Mouse (Mus musculus): ENCODE data around the gene Enah. TPM values are rescaled to one million over a fixed set of nuclear protein-coding genes. Genes with fewer than 3 reads are reported as not detected.

Gene Enah
- polyA plus RNA-seq, 1 experiment from 2014 or later, result 167 TPM

- CTCF ChIA-PET, result no interaction called here
- POLR2A ChIA-PET, result no interaction called here
- H3K27me3 ChIP-seq, result no peaks in the 10 kb centered on the region
- TF ChIP-seq CTCF (IDR thresholded peaks at IDR 0.05), result no peak
- in situ Hi-C loops (cut with MboI; ENCODE audit: low pct_unique_long_range_greater_than_20kb), result no loop called here
- DNase-seq (ENCODE audit: low read depth, low spot score) (no peak), ATAC-seq (no peak)
These were observed 14.0 kb downstream of the Enah start for GRCm38 (mm10) chr1:182005831-182006230.

GRCm38 (mm10) chr1:181998673-181999072, 21.1 kb downstream of the Enah start:
- H3K27me3 ChIP-seq, result no peaks in the 10 kb centered on the region
- ChIA-PET CTCF (interaction anchor here (1.4 kb wide), 1 partner anchor 117 kb away, joined by 4 read pairs; no protein-coding TSS in a partner anchor), POLR2A (no interaction called here)
- ATAC-seq (no peak), DNase-seq (ENCODE audit: low read depth, low spot score) (no peak)
- TF ChIP-seq CTCF (IDR thresholded peaks at IDR 0.05), result no peak
- in situ Hi-C loops (cut with MboI; ENCODE audit: low pct_unique_long_range_greater_than_20kb), result no loop called here

GRCm38 (mm10) chr1:181997791-181998190, 22.0 kb downstream of the Enah start:
- DNase-seq (ENCODE audit: low read depth, low spot score), result no peak
- no peaks in the 10 kb centered on the region for H3K27me3 ChIP-seq
- CTCF ChIA-PET, result no interaction called here
- POLR2A ChIA-PET, result no interaction called here
- in situ Hi-C loops (cut with MboI; ENCODE audit: low pct_unique_long_range_greater_than_20kb), result no loop called here
- no peak for ATAC-seq
- no peak for TF ChIP-seq CTCF (IDR thresholded peaks at IDR 0.05)

GRCm38 (mm10) chr1:181993597-181993996, 26.2 kb downstream of the Enah start:
- ChIA-PET POLR2A (interaction anchor here (0.6 kb wide), 1 partner anchor 1813 kb away, joined by 3 read pairs; no protein-coding TSS in a partner anchor), CTCF (interaction anchor here (2.0 kb wide), 1 partner anchor 8 kb away, joined by 5 read pairs; no protein-coding TSS in a partner anchor)
- ATAC-seq (no peak), DNase-seq (ENCODE audit: low read depth, low spot score) (no peak)
- in situ Hi-C loops (cut with MboI; ENCODE audit: low pct_unique_long_range_greater_than_20kb), result no loop called here
- H3K27me3 ChIP-seq, result no peaks in the 10 kb centered on the region
- TF ChIP-seq CTCF (IDR thresholded peaks at IDR 0.05), result no peak

DNA sequence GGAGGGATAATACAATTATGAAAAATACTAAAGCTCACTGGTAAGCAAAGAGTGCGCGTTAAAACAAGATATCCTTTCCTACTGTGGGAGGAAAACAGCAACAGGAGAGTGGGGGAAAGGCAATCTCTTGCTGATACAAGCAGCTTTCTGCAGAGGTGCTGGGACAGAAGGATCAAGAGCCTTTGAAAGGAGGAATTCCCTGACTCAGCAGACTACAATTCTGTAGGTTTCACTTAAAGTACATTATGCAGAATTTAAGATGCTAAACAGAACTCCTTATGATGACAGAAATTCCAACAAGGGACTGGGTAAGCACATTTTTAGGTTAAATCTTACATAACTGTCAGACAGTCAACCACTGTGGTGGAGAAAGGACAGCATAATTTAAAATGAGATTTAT, 31.4 kb downstream of the Enah start:
- ChIA-PET POLR2A (interaction anchor here (0.6 to 0.7 kb wide), 3 partner anchors 10 to 1941 kb away, joined by 3 read pairs; no protein-coding TSS in a partner anchor), CTCF (interaction anchor here (1.1 to 1.2 kb wide), 2 partner anchors 10 to 47 kb away, joined by 3 read pairs; no protein-coding TSS in a partner anchor)
- ATAC-seq (no peak), DNase-seq (ENCODE audit: low read depth, low spot score) (no peak)
- no peaks in the 10 kb centered on the region for H3K27me3 ChIP-seq
- no peak for TF ChIP-seq CTCF (IDR thresholded peaks at IDR 0.05)
- in situ Hi-C loops (cut with MboI; ENCODE audit: low pct_unique_long_range_greater_than_20kb), result no loop called here

DNA sequence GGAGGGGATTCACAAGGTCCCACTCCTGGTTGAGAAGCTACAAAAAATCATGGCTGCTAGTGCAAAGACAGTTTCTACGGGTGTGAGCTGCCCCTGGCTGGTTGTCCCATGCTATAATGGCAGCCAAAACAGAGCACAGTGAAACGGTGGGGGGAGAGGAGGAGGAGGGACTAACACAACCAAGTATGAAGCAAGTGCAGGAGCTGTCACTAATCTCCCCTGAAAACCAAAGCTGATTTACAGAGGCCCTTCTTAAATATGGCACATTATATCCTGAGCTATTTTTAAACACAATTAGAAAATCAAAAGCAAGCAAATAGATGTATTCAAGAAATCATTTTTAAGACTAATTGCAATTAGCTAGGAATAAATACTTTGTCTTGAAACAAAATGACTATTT, 32.6 kb downstream of the Enah start:
- no peaks in the 10 kb centered on the region for H3K27me3 ChIP-seq
- ChIA-PET CTCF (interaction anchor here (0.7 to 2.0 kb wide), 2 partner anchors 21 to 128 kb away, joined by 3 to 6 read pairs; no protein-coding TSS in a partner anchor), POLR2A (interaction anchor here (1.2 kb wide), 1 partner anchor 12 kb away, joined by 4 read pairs; no protein-coding TSS in a partner anchor)
- no peak for ATAC-seq
- DNase-seq (ENCODE audit: low read depth, low spot score), result no peak
- in situ Hi-C loops (cut with MboI; ENCODE audit: low pct_unique_long_range_greater_than_20kb), result no loop called here
- TF ChIP-seq CTCF (IDR thresholded peaks at IDR 0.05), result no peak

DNA sequence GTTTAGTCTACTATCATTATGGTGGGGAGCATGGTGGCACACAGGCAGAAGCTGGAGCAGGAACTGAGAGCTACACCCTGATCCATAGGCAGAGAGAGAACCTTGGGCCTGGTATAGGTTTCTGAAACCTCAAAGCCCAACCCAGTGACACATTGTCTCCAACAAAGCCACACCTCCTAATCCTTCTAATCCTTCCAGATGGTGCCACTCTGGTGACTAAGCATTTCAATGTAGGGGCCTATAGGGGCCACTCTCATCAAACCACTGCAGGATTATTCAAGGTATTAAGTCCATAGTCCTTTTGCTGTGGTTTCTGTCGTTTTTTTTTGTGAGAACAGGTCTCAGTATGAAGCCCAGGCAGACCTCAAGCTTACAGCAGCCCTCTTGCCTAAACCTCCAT, 33.9 kb downstream of the Enah start:
- POLR2A ChIA-PET, result no interaction called here
- ATAC-seq (no peak), DNase-seq (ENCODE audit: low read depth, low spot score) (no peak)
- in situ Hi-C loops (cut with MboI; ENCODE audit: low pct_unique_long_range_greater_than_20kb), result no loop called here
- no peak for TF ChIP-seq CTCF (IDR thresholded peaks at IDR 0.05)
- H3K27me3 ChIP-seq, result no peaks in the 10 kb centered on the region
- CTCF ChIA-PET, result interaction anchor here (1.5 to 2.0 kb wide), 2 partner anchors 10 to 130 kb away, joined by 3 to 6 read pairs; no protein-coding TSS in a partner anchor

- in situ Hi-C loops (cut with MboI; ENCODE audit: low pct_unique_long_range_greater_than_20kb), result no loop called here
- no peak for ATAC-seq
- H3K27me3 ChIP-seq, result no peaks in the 10 kb centered on the region
- ChIA-PET POLR2A (no interaction called here), CTCF (interaction anchor here (1.5 kb wide), 1 partner anchor 9 kb away, joined by 3 read pairs; no protein-coding TSS in a partner anchor)
- no peak for TF ChIP-seq CTCF (IDR thresholded peaks at IDR 0.05)
- DNase-seq (ENCODE audit: low read depth, low spot score), result no peak
These were observed 35.0 kb downstream of the Enah start for GRCm38 (mm10) chr1:181984811-181985210.

DNA sequence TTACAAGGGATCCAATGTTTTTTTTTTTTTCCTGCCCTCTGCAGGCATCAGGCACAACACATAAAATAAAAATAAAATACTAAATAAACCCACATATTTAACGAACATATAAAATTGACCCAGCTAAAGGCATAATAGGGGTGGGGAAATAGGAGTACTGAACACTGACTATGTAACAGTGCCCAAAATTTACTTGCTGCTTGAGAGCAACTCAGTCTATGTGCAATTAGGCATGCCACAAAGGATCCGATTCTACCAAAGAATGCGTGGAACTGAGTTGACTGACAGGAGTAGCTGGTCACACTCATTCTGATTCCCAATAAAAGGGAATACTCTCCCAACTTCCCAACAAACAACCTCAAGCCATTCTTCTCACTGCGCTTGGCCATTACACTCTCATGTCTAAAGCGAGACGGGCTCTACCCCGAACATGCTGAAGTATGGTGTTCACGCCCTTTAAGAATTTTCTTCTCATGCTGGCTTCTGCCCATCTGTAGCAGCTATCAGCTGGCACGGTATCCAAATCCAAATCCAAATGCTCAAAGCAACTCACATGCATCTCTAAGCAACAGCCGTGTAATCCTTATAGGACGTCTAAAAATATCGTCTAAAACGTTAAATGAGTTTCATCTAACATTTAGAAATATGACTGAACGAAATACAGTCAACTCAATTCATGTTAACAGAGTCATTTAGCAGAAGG, 39.6 kb downstream of the Enah start:
- ATAC-seq (no peak), DNase-seq (ENCODE audit: low read depth, low spot score) (no peak)
- POLR2A ChIA-PET, result no interaction called here
- CTCF ChIA-PET, result no interaction called here
- no peak for TF ChIP-seq CTCF (IDR thresholded peaks at IDR 0.05)
- H3K27me3 ChIP-seq, result no peaks in the 10 kb centered on the region
- in situ Hi-C loops (cut with MboI; ENCODE audit: low pct_unique_long_range_greater_than_20kb), result no loop called here

DNA sequence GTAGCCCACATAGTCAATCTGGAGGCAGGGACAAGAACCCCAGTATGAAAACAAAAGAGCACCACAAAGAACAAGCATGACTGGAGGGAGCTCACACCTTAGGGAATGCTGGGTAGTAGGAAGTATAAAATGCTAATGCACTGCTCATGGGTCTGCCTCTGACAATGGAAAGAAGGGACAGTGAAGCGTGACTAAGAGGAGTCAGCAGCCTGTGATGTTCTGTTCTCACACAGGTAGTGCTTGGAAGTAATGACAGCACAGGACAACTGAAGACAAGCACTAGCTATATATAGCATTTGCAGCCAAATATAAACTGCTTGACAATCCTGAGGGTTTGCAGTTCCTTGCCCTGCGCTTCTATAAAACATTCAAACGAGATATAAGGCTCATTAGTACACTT, 44.3 kb downstream of the Enah start:
- in situ Hi-C loops (cut with MboI; ENCODE audit: low pct_unique_long_range_greater_than_20kb), result no loop called here
- ATAC-seq, result no peak
- TF ChIP-seq CTCF (IDR thresholded peaks at IDR 0.05), result no peak
- H3K27me3 ChIP-seq, result no peaks in the 10 kb centered on the region
- ChIA-PET CTCF (interaction anchor here (1.0 to 2.2 kb wide), 4 partner anchors 8 to 140 kb away, joined by 3 to 5 read pairs (median 4); no protein-coding TSS in a partner anchor), POLR2A (interaction anchor here (0.7 to 1.0 kb wide), 2 partner anchors 12 to 14 kb away, joined by 3 to 4 read pairs; no protein-coding TSS in a partner anchor)
- DNase-seq (ENCODE audit: low read depth, low spot score), result no peak

DNA sequence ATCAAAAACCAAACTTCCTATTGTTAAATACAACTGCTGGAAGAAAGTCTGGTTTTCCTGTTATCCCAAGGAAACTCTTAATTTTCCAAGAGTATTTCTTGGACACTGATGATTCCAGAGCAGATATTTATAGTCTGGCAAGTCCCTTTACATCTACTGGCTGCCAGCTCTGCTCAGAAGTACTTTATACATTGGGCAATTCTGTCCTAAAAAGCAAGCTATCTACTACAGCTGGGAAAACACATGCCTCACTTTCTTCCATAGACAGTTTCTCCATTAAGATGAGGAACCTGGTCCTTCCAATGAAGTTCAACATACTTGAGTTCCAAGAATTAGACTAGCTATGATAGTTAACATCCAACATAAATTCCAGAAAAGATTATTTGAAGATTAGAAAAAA, 44.9 kb downstream of the Enah start:
- ATAC-seq (no peak), DNase-seq (ENCODE audit: low read depth, low spot score) (no peak)
- ChIA-PET POLR2A (interaction anchor here (1.0 kb wide), 1 partner anchor 12 kb away, joined by 4 read pairs; no protein-coding TSS in a partner anchor), CTCF (interaction anchor here (1.8 to 2.2 kb wide), 2 partner anchors 42 to 141 kb away, joined by 4 to 5 read pairs; no protein-coding TSS in a partner anchor)
- in situ Hi-C loops (cut with MboI; ENCODE audit: low pct_unique_long_range_greater_than_20kb), result no loop called here
- no peak for TF ChIP-seq CTCF (IDR thresholded peaks at IDR 0.05)
- no peaks in the 10 kb centered on the region for H3K27me3 ChIP-seq

All from Patski (cell line).